Mouse (Mus musculus): ENCODE data around the gene Pip5k1b.

Pip5k1b gene

DNA sequence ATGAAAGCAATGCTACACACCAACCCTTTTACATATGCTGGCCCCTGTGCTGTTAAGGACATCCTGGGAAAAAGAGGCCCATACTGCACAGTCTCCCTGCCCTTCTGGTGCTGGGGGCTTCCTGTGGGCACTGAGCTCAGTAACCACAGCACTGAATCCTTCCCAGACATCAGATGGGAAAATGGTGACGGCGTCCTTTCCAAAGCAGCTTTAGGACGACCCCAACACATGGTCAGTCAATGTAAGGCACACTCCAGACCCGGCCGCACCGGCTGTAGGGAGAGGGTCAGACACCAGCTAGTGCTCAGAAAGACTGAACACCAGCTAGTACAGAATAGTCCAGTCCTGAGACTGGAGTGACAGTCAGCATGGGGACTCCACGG lies 13.4 kb downstream of the Pip5k1b start:
- no peak for DNase-seq

GRCm38 (mm10) chr19:24541669-24542292 lies 13.9 kb downstream of the Pip5k1b start:
- no peak for DNase-seq

DNA sequence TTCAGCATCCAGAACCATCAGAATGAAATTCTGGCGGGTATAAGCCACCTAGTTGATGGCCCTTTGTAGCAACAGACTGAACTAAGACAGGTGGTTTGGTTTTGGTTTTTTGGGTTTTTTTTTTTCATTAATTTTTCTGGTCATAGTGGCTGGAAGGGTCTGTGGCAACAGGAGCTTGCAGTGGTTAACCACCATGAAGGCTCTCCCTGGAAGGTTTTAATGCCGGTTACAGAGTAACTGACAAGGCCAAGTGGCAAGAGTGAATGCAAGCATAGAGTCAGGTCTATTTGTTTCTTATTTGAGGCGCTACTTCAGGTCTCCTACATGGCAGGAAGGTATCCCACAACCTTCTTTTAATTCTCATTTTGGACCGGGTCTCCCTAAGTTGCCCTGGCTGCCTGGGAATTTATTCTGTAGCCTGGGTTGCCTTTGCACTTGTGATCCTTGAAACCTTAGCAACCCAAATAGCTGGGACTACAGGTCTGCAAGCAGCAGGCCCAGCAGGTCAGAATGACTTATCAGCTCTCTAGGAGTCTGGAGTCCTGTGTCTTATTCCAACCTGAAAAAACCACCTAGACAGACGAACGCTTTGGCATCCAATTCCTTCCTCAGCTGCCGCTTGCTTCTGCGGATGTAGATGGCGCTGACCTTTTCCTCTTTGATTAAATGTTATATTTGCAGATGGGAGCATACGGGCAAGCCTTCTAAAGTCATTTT lies 14.6 kb downstream of the Pip5k1b start:
- no peak for DNase-seq

DNA sequence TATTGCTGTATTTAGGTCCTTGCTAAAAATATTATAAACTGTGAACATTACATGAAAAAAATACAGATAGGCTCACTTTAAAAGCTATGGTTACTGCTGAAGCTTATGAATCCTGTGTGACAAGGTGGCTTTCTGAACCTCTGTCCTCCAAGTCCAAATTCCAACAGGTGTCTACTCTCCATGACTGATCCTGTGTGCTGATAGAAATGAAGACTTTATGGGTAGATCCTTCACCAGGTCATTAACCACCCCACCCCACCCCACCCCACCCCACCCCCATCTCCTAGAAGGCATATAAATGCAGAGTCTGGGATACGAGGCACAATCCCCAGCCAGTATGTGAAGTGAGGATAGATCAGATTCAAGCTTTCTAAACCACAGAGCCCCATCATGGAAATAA lies 16.6 kb downstream of the Pip5k1b start:
- no peak for DNase-seq

GRCm38 (mm10) chr19:24538181-24538580 lies 17.5 kb downstream of the Pip5k1b start:
- DNase-seq: no peak

DNA sequence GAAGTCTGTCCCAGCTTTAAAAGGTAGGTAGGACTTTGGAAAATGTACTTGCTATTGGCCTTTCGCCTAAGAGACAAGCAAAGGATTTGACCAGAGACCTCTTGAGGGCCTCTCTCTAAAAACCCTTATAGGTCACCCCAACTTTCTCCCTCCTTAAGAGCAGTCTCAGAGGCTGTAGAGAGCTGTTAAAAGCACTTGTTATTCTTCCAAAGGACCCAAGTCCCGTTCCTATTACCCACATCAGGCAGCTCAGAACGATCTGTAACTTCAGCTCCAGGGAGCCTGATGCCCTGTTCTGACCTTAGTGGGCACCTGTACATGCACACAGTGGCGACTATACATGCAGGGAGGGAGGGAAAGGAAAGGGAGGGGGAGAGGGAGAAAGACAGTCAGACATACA lies 18.0 kb downstream of the Pip5k1b start:
- no peak for DNase-seq

GRCm38 (mm10) chr19:24536920-24537319 lies 18.8 kb downstream of the Pip5k1b start:
- DNase-seq: no peak

- no peak for DNase-seq
These were observed 19.4 kb downstream of the Pip5k1b start for GRCm38 (mm10) chr19:24536280-24536679.

- DNase-seq: no peak
These were observed 20.5 kb downstream of the Pip5k1b start for GRCm38 (mm10) chr19:24535161-24535560.

GRCm38 (mm10) chr19:24534733-24535132 lies 20.9 kb downstream of the Pip5k1b start:
- DNase-seq: no peak

DNA sequence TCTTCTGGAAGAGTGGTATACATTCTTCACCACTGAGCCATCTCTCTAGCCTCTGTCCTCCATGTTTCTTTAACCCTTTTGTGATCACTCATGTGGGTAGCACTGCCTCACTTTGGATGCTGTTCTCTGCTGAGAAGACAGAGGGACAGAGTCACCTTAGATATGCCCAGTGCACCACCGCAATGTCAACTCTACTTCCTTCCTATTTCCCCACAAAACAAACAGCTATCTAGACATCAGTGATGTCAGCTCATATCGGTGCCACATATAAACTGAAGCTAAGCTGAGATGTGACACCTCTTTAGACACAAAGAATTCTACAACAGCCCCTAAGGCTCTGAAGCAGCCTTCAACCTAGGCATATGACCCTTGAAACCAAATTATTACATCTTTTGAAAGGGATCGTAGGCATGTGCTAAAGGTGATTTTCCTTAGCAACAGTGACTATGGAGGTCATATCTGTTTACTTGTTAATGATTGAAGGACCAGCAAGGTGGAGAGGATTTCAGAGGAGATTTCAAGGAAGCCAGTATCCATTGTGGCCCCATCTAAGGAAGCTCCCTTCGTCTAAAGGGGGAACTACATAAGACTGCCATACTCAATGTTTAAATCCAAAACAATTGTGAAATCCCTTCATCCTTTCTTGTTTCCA lies 26.6 kb downstream of the Pip5k1b start:
- DNase-seq: no peak

DNA sequence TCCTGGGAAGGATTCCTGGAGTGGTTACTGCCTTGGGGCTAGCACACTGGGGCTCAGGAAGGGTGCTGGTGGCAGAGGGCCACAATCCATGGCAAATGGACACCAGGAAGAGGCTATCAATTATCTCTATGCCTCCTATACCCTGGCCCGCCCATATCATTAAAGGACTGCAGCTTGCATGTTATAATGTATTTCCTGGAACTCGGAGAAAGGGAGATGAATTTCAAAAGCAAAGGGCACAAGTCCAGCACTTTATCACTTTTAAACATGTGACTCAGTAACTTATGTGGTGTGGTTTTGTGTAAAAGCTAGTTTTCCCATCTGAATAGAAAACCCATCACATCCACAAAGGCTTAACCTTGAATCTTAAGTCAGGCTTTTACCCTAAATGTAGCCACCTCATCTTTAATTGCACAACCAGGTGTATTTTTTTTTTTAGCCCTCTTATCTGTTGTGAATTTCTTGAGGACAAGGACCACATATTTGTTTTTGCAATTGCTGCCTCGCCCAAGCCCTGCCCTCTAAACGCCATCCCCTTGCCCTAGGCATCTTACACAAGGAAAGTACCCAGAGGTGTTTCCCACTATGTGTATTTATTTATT lies 27.4 kb downstream of the Pip5k1b start:
- no peak for DNase-seq

DNA sequence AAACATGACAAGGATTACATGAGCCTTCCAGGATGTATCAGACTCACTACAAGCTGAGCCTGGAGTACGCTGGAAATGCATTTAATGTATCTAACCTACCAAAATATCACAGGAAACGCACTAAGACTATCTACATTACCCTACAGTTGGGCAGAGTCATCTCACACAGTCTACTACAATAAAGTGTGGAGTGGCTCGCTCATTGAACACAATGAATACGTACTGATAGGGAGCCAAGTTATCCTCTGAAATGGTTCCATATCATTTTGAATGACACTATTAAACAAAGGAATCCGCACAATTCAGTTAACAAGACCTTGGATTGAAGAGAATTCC lies 28.1 kb downstream of the Pip5k1b start:
- no peak for DNase-seq

DNA sequence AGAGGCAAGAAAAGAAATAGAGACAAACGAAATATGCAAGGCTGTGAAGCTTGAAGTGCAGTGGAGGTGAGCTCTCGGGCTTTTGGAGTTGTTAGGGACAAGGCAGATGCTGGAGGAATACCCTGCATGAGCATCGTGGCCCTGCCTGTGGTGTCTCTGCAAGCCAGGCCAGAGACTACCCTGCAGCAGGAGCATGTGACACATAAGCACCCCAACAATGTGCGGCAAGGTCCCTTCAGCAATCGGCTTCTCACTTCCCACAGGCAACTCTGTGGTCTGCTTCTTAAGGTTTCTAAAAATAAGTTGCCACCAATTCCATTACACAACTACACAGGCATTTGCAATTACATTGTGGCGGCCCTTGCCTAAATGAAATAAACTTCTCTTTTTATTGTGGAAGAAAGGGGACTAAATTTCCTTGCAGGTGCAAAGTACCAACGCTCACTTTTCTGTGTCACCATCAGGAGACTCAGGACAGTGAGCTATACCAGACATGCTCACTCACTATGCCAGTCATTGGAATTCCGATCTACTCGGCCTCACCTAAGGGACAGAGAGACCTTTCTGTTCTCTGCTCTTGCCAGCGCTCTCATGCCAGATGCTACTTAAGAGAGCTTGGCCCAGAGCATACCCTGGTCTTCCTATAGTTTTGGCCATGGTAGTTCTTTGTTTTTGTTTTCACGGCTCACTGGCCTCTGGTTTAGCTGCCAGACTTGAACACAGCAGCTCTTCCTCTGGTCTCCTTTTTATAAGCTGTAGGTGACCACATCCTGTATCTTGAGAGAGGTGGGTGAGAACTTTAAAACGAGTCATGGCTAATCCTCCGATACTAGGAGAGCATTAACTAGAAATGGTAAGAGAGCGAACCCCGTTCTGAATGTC lies 28.7 kb downstream of the Pip5k1b start:
- DNase-seq: no peak

- peak; percentile 57 for DNase-seq
These were observed 32.0 kb downstream of the Pip5k1b start for GRCm38 (mm10) chr19:24523476-24524313.

GRCm38 (mm10) chr19:24521997-24522396 lies 33.7 kb downstream of the Pip5k1b start:
- DNase-seq: no peak

- DNase-seq: no peak
These were observed 34.5 kb downstream of the Pip5k1b start for GRCm38 (mm10) chr19:24521146-24521545.

GRCm38 (mm10) chr19:24519732-24520409 lies 35.8 kb downstream of the Pip5k1b start:
- DNase-seq: no peak

GRCm38 (mm10) chr19:24518384-24518783 lies 37.3 kb downstream of the Pip5k1b start:
- no peak for DNase-seq

GRCm38 (mm10) chr19:24517057-24517456 lies 38.6 kb downstream of the Pip5k1b start:
- DNase-seq: no peak

DNA sequence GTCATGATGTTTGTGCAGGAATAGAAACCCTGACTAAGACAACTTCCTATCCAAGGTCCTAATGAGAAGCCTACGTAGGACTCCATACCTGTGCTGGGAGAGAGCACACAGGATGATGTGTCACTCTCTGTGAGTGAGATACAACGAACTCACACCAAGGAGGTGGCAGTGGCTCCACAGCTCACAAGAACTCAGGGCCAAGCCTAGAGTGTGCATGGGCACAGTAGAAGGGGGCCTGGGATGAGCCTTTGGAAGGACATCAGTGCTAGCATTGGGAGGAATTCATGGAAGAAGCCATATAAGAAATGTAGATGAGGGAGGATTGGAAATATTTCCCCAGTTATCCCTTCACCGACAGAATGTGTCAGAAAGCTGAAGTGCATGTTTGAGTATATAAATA lies 39.7 kb downstream of the Pip5k1b start:
- DNase-seq: no peak

Data from right cerebral cortex, postnatal 25 days (tissue).